Mouse (Mus musculus) kidney, adult 18-20 months (tissue): Measurements from ENCODE around the gene Limch1.
A peak's percentile ranks its signal among the peaks of the same experiment; 100 is the strongest.

Experiments used
- DNase-seq: peaks from one replicate; pipeline ENCODE4 v3.0.0; 2021

Limch1 gene

DNA sequence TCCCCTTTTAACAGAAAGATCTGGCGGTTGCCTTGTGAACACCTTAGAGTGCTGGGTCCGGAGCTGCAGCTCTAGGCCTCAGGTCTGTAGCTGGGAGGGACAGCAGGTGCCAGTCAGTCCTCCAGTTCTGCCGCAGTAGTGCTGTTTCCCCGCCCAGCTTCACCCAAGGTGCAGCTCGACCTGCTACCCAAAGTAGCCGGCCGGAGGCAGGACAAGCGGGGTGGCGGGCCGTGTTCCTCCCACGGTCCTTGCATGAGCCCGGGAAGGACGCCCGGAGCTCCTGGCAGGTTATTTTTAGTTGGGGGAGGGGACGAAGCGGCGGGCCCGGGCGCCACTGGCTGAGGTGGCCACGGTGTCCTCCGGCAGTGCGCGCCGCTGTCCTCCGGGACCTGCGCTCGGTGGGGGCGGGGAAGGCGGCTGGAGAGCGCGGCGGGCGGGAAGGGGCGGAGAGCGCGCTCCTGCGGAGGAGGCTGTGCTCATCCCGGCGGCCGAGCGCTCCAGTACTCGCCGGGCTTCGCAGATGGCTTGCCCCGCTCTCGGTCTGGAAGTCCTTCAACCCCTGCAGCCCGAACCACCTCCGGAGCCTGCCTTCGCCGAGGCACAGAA lies at the start of gene Limch1:
TSS of gene Limch1 (plus strand) at position 438 of the 606 bp plus-strand sequence.
- peak; percentile 86 for DNase-seq

DNA sequence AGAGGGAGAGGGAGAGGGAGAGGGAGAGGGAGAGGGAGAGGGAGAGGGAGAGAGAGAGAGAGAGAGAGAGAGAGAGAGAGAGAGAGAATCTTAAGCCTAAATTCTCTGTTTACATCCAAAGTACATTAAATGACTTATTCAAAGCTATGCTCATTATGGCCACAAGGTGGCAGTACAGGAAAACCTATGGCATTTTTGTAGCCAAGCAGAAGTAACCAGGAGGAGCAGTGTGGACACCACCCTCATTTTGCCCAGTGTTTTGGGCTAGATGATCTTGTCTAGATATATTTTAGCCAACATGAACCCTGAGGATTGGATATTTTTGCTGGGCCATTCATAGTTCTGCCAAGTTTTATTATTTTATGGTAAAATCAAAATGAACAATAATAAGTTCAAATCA lies 48.5 kb upstream of the Limch1 start:
- no peak for DNase-seq

DNA sequence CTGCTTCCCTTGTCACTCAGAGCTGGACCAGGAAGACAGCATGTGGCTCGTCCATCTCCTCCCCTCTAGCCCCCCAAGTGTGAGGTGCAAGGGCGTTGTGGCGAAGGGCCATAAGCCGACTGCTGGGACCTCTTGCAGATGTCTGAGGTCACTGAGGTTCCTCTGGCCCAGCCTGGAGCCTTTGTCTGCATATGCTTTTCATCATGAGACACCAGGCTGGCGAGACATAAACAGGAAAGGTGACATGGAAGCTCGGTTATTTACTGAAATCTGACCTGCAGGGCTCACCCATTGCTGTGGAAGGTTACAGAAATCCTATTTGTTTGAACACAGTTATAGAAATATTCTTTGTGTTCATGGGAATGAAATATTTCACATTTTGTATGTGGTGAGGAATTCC lies 45.7 kb upstream of the Limch1 start:
- DNase-seq = no peak

DNA sequence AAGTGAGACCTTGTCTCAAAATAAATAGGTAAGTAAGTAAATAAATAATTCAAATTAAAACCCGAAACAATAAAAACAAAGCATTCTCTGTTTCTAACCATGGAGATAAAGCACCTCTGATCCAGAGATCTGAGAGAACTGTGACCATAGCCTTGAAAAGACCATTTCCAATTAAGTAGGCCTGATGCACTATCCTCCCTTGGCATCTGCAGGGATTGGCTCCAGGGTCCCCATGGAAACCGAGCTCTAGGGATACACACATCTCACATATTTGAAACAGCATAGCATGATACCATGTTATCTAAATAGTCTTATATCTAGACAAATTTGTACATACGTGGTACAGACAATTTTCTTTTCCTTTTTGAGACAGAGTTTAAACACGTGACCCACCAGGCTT lies 43.7 kb upstream of the Limch1 start:
- DNase-seq = no peak

DNA sequence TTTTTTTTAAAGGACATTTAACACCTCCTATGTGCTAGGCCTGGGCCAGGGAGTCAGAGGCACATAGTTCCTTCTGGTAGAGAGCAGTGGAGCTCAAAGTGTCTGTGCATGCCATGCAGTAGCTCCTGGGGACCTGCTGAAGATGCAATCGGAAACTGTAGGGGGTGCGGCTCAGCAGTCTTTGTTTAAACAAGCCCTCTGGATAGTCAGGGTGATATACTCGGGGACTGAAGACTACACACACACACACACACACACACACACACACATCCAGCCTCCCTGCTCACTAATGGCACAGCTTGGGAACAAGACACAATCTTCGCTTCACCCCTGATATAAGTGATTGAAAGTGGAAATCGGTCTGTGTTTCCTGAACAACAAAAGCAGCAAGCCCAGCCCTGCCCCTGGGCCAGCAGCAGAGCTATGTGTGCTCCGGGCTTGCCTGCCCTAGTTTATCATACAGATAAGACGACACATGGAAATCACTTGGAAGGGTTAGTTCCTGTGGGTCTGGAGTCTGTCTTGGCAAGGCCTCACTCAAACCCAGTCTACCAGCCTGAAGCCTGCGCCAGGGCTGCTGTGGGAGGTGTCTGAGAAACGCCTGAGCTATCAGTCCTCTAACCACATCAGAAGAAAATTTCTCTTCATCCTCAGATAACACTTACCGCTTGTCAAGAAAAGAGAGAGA lies 42.2 kb upstream of the Limch1 start:
- no peak for DNase-seq

DNA sequence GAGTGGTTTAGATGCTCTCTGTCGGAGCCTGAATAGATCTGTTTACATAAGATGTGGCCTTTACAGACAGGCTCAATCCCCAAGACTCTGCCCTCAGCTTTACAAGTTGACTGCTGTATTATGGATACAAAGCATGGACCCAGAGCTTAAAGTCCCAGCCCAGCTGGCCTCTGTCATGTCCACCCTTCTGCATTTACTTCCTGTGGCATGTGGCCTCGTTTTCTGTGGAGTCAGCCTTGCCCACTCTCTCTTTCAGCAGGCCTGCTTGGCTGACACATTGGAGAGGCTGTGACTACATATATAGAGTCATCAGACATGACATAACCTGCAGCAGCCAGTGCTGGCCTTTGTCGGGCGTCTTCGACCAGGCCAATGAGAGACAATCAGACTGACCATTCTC lies 37.8 kb upstream of the Limch1 start:
- no peak for DNase-seq

DNA sequence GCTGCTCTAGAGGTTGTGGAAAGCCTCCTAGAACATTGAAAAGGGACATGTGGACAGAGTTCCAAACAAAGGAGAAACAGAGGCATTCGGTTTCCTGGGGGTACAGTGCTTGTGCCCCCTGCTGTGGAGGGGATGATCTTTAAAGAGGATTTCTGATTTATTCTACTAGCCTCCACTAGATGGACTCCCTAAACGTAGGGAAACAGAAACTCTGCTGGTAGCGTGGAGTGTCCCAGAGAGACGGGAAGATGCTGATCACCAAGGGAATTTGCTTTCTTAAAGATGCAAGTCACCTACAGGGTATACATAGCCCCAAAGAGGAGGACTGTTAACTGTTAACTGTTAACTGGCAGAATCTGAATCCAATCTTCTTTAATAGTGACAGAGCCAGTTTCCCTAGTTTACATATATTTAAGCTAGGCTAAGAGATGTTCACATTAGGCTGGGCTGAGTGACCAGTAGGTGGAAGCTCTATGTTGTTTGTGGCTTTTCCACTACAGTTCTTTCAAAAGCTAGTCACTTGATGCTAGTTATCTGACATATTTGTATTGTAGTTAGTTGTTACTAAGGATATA lies 35.1 kb upstream of the Limch1 start:
- DNase-seq = no peak

DNA sequence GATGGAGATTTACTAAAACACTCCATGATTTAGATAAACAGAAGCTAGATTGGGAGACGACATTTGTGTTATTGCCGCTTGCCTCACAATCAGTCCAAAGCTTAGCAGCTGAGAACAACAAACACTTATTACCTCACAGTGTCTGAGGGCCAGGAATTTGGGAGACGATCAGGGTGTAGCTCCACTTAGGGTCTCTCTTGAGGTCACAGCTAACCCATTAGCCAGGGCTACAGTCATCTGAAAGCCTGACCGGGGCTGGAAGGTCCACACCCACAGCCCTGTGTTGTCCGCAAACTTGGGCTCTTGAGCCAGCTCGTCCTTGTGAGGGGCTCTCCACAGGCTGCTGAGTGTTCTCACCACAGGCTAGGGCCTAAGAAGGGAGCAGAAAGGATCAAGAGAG lies 32.8 kb upstream of the Limch1 start:
- DNase-seq = no peak

DNA sequence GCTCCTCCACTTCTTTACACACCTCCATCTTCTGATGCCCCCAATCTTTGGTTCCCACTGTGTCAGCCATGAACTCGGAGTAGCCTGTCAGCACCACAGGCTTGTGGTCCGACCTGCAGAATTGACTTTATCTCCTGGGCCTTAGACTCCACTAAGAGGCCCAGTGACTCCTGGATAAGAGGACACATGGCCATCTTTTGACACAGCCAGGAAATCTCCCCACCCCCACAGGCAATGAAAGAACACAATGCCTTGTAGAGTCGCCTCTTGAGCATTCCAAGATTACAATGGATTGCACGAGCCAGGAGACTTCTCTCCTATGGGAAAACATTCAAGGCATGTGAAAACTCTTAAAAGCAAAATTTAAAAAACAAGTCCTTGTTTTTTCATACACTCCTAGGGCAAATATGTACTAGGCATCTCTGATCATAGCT lies 30.1 kb upstream of the Limch1 start:
- DNase-seq = no peak

DNA sequence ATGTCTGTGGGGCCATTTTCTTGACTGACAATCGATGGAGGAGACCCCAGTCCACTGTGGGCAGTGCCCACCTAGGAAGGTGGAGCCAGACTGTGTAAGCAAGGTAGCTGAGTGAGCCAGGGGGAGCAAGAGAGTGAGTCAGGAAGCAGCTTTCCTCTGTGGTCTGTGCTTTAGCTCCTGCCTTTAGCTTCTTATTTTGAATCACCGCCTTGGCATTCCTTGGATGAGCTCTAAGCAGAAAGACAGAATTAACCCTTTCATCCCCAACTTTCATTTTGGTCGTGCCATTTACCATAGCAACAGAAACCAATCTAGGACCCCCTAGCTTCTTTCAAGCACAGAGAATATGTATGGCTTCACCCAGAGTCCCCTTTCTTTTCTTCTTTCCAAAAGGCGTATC lies 27.7 kb upstream of the Limch1 start:
- no peak for DNase-seq

DNA sequence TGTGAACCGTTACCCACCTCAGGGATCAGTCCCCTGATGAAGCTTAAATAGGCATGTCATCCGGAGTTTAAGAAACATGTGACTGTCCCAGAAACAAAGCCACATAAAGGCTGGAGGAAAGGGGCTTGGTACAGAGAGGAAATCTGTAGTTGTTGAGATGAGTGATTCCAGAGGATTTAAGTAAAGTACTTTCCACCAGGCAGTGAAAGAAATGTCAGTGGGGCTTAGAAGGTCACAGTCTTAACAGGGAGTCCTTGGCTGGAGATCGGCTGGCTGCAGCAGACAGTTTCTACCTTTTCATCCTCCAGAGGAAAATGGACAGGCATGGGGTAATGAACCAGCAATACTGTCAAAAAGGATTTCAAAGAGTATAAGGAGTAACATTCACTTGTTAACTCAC lies 27.2 kb upstream of the Limch1 start:
- DNase-seq = no peak

DNA sequence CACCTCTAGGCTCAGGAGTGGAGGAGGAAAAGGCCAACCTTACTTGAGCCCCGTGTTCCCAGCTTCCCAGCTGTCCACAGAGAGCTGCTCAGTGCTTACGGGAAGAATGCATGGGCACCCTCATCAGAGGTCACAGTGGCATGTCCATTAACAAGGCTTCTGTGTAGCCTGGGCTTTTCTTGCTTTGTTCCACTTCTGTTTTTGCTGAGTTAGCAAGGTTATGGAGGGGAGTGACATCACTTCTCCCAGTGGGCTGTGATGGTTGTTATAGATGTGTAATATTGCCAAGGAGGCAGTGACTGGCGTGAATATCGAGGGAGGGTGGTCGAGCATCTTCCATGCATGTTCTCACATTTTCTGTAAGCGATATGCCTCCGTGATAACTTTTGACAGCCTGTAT lies 26.7 kb upstream of the Limch1 start:
- DNase-seq = no peak

DNA sequence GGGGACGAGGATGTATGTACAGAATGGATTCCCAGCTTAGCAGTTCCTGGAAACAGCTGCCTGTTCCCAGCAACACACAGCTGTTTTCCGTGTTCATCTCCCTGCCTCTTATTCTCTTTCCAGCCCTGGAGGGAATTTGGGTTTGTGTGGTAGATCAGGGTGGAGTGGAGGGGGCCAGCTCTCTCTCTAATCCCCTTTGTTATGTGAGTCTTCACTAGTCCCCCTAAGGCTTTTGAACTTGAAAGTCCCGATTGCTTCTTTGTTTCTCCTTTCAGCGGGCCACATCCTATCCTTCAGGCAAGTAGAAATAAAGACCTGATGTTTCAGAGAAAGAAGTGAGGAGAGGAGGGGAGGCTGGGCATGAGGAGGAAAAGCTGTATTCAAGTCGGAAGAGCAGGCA lies 24.7 kb upstream of the Limch1 start:
- DNase-seq = no peak

DNA sequence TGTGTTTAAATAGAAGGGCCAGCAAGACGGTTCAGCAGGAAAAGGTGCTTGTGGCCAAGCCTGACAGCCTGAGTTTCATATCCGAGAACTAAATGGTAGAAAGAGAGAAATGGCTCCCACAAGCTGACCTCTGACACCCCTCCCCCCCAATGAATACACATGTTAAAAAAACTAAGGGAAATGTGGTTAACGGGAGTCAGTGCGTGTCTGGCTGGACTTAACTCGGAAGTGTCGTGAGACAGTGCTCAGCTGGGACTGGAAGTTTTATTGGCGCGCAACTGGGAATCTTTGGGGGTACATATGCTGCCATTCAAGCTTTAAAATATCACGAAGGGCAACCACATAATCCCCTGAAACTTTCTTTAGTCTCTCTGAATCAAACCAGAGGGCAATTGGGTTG lies 23.0 kb upstream of the Limch1 start:
- DNase-seq = no peak

DNA sequence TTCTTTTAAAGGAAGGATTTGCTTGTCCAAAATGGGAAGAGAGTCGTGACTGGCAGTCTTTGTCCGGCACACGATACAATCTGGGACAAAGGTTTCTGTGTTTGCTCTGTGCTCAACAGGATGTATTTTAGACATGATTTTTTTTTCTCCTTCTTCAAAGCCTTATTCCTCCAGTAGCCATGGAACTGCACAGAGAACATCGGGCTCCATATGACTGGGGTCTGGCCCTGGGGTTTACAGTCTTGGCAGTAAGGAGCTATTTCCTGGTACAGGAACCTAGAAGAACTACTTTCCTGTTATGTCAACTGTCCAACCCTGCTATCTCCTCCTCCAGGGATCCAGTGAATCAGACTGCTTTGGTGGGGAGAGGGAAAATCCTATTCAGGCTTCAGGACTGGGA lies 22.6 kb upstream of the Limch1 start:
- DNase-seq = no peak

DNA sequence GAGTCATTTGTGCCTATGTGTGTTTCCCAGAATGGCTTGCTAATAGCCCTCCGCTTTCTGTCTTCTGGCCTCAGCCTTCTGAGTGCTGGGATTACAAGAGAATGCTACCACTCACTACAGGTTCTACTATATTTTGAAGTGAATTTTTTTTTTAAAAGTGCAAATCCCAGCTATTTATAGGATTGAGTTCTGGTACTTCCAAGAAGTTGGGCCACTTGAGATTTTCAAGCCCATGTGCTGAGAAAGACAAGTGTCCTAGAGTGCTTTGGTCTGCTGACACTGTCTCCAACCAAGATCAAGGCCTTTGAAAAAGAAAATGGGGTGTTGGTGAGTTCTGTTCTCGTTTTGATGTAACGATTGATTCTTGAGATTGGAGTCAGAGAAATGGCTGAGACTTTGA lies 22.0 kb upstream of the Limch1 start:
- DNase-seq = no peak

DNA sequence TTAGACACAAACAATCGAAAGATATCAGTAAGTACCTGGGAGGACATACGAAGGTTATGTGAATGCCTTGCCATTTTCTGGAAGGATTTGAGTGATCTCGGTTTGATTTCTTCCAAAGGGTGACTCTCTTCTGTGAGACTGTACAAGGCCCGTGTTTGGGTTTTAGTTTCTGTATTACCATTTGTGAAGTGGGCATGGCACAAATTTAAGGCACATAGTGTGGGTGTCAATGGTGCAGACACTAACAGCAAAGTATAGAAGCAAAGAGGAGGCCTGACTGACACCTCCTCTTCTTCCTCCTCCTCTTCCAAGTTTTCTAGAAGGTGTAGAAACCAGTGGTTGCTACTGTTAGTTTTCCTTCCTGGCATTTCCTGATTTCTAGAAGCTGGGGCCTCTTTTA lies 16.3 kb upstream of the Limch1 start:
- no peak for DNase-seq

DNA sequence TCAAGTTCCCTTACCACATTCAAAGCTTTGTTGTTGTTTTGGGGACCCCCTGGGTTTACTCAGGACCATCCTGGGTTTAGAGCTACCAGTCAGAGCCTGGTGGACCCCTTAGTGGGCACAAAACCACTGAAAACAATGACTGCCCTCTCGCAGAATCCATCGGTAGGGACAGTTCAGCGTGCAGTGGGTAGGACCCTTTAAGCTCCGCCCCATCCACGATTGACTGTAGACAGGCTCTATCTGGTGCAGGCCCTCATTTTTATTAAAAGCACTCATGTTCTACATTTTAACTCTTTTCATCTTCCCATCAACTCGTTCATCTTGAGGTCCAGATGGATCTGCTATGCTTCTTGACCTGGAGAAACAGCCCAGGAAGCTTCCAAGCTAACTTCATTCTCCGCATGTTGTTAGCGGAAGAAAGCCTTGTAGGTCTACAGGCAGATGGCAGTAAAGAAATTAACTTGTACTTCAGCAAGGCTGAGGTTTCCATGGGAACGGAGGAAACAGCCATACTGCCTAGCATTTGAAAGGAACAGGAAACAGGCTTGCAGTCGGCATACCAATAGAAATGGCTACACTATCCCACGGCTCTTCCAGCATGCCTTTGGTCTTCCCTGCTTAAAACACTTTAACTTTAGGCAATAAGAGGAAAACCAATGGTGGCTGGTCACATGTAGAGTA lies 14.9 kb upstream of the Limch1 start:
- peak; percentile 10 for DNase-seq

DNA sequence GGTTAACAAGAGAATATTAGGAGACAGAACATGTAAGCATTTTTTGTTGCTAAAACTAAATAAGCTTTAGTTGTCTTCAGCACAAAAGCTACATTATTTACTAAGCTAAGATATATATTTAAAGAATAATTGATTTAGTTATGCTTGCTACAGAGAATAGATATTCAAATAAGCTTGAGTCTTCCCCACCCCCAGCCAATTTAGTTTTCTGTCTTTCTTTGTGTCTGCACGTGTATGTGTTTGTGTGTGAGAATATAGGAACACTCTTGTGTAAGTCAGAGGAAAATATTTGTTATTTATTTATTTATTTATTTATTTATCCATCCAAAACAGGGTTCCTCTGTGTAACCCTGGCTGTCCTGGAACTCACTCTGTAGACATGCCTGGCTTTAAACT lies 14.3 kb upstream of the Limch1 start:
- no peak for DNase-seq

DNA sequence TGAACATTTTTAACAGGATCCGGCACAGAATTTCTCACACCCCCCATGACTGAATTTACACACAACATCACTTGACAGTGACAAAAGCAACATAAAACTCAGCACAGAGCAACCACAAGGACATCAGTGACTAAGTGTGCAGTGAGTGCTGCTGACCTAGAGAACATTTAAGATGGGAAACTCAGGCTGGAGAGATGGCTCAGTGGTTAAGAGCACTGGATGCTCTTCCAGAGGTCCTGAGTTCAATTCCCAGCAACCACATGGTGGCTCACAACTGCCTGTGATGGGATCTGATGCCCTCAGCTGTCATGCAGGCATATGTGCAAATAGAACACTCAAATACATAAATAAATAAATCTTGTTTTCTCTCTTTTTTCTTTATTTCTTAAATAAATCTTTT lies 12.1 kb upstream of the Limch1 start:
- no peak for DNase-seq

DNA sequence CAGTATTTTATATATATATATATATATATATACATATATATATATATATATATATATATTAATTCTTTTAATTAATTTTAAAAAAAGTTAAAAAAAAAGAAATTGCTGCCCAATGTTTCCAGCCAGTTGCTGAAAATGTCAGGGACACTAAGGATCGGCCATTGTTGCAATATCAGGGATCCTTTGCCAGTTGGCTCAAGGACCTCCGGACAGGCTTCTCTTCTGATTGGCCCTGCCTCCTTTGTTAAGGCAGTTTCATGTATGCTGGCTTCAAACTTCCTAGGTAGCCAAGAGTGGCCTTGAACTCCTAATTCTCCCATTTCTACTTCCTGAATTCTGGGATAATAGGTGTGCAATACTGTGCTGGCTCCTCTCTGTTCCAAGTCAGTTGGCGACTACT lies 6.3 kb upstream of the Limch1 start:
- no peak for DNase-seq

DNA sequence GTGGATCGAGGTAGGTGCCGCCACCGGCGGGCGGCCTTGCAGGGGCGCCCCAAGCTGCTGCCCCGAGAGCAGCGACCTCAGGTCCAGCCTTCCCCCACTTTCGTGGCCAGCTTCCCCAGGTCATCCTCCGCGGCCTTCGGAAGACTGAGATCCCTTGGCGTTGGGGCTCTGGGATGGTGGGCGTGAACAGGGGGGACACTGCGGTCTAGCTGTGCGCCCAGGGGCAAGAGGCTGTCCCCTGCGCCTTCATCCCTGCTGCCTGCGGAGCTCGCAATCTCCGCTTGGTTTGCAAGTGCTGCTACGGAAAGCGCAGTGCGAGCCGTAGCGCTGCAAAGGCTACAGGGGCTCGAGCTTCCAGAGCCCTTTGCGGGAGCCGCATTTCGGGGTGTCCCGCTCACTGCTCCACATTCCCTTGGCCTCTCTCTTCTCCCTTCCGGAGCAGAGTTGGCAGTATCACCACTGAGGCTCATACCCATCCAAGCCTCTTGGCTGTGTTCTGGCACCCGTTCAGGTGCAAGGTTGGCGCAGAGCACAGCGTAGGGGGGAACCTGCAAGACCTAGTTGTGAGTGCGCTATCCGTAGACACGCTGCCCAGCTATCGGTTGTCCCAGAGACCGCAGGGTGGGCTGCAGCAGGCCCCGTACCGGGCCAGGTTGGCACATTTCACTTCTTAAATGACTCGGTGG lies 512 bp downstream of the Limch1 start:
- peak; percentile 73 for DNase-seq

DNA sequence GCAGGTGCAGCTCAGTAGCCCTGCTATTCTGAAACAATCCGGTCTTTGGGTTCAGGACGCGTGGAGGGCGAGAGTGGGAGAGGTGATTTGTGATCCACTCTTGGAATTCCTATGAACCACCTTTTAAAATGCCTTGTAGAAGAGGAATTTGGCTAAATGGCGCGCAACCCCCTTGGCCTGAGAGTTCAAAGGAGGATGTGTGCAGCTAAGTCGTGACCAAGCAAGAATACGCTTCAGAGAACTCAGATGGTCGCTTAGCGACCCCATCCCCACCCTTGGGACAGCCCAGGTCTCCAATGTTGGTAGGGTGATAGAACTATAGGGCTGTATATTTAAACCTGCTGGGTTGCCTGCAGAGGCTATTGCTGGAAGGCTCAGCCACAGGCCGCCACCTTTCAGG lies 1.1 kb downstream of the Limch1 start:
- DNase-seq = no peak
